Mouse (Mus musculus) stomach, embryonic 14.5 days (tissue): ENCODE data around the gene Frmd4a. TPM values are rescaled to one million over a fixed set of nuclear protein-coding genes. Genes with fewer than 3 reads are reported as not detected.
A peak's percentile ranks its signal among the peaks of the same experiment; 100 is the strongest.

Source experiments
- ATAC-seq: fragments of 200-750 bp; cut with Nextera tagmentation; 2 replicates; pipeline ENCODE4 v1.8.0; 2017; ENCODE audit warnings: low read depth, moderate TSS enrichment; ENCODE audit not compliant: insufficient number of reproducible peaks, insufficient read depth, low FRiP score
- H3K27ac ChIP-seq: fragments of 300-500 bp; sonication (generic); 2 replicates; pipeline ENCODE4 v1.5.1; 2014; ENCODE audit warnings: mild to moderate bottlenecking, low read length, moderate library complexity, mixed read lengths
- H3K27me3 ChIP-seq: fragments of 300-500 bp; sonication (generic); 2 replicates; pipeline ENCODE4 v1.6.1; 2014; ENCODE audit warnings: low read length, control low read depth, mixed read lengths; ENCODE audit not compliant: control insufficient read depth, insufficient read depth
- H3K36me3 ChIP-seq: fragments of 300-500 bp; sonication (generic); 2 replicates; pipeline ENCODE4 v1.6.1; 2014; ENCODE audit warnings: mild to moderate bottlenecking, control low read depth, low read length, moderate library complexity, mixed read lengths; ENCODE audit not compliant: control insufficient read depth, insufficient read depth
- H3K4me1 ChIP-seq: fragments of 300-500 bp; sonication (generic); 2 replicates; pipeline ENCODE4 v1.6.1; 2014; ENCODE audit warnings: low read length, control low read depth, mixed read lengths; ENCODE audit not compliant: control insufficient read depth, insufficient read depth
- H3K4me2 ChIP-seq: fragments of 300-500 bp; sonication (generic); replicated peaks from 2 replicates; pipeline ENCODE4 v1.6.1; 2014; ENCODE audit warnings: low read depth, low read length, control low read depth
- H3K4me3 ChIP-seq: fragments of 300-500 bp; sonication (generic); 2 replicates; pipeline ENCODE4 v1.5.1; 2014; ENCODE audit warnings: low read depth, low read length, control low read depth
- H3K9ac ChIP-seq: fragments of 300-500 bp; sonication (generic); replicated peaks from 2 replicates; pipeline ENCODE4 v1.6.1; 2014; ENCODE audit warnings: low read depth, mild to moderate bottlenecking, control low read depth, low read length, moderate library complexity, mixed read lengths
- H3K9me3 ChIP-seq: fragments of 300-500 bp; sonication (generic); 2 replicates; pipeline ENCODE4 v1.6.1; 2016; ENCODE audit warnings: low read depth, low read length, control low read depth; ENCODE audit not compliant: control insufficient read depth
- WGBS: fragments of 180-500 bp; shearing (Covaris S2); extraction: QIAGEN DNeasy Blood & Tissue Kit; methylation state at CpG from one replicate; pipeline ENCODE4 v1.1.7; 2014; 5-methylcytosine and 5-hydroxymethylcytosine counted together
- polyA plus RNA-seq: library from polyadenylated mRNA; unstranded; fragments of >200 nt; fragmentation: Nextera tagmentation; extraction: Ambion mirVana; gene quantifications from 2 replicates; pipeline ENCODE4 v1.2.1, GENCODE M21; 2014

Gene Frmd4a
- polyA plus RNA-seq, 1 experiment from 2014 or later = 42.4 TPM

- Histone ChIP-seq H3K9ac (no peak overlapping the region), H3K9me3 (no peaks in the 10 kb centered on the region), H3K4me1 (peaks cover 25% of the 10 kb centered on the region; the same call in 1 of the 2 replicates), H3K36me3 (peaks cover 2% of the 10 kb centered on the region; the same call in 1 of the 2 replicates), H3K4me3 (no peak overlapping the region), H3K27me3 (no peaks in the 10 kb centered on the region), H3K27ac (peak overlapping the region; percentile 85), H3K4me2 (0 out of 2 replicates have a peak overlapping the region, but pooled peaks have one; percentile 1)
- ATAC-seq = no peak
- WGBS = 47% methylated on average over 10 of the region's 10 CpGs
Measured at GRCm38 (mm10) chr2:4508959-4509615, 491.6 kb downstream of the Frmd4a start.

- peaks cover 2% of the 10 kb centered on the region; the same call in 1 of the 2 replicates for H3K36me3 ChIP-seq
- peaks cover 25% of the 10 kb centered on the region; the same call in 1 of the 2 replicates for H3K4me1 ChIP-seq
- peak; percentile 23; the same call in 1 of the 2 replicates for ATAC-seq
- 0 out of 2 replicates have a peak overlapping the region, but pooled peaks have one; percentile 1 for H3K4me2 ChIP-seq
- no peak overlapping the region for H3K9ac ChIP-seq
- peak overlapping the region; percentile 85 for H3K27ac ChIP-seq
- H3K27me3 ChIP-seq = no peaks in the 10 kb centered on the region
- no peaks in the 10 kb centered on the region for H3K9me3 ChIP-seq
- WGBS = 37% methylated on average over 5 of the region's 5 CpGs
- no peak overlapping the region for H3K4me3 ChIP-seq
Measured at GRCm38 (mm10) chr2:4509739-4510138, 492.2 kb downstream of the Frmd4a start.

GRCm38 (mm10) chr2:4510208-4511079 is 492.9 kb downstream of the Frmd4a start:
- Histone ChIP-seq H3K9ac (no peak overlapping the region), H3K9me3 (no peaks in the 10 kb centered on the region), H3K27me3 (no peaks in the 10 kb centered on the region), H3K4me2 (no peak overlapping the region), H3K27ac (peak overlapping the region; percentile 85), H3K4me1 (peaks cover 25% of the 10 kb centered on the region; the same call in 1 of the 2 replicates), H3K4me3 (no peak overlapping the region), H3K36me3 (peaks cover 2% of the 10 kb centered on the region; the same call in 1 of the 2 replicates)
- WGBS = 40% methylated on average over 11 of the region's 11 CpGs
- ATAC-seq = peak; percentile 82

GRCm38 (mm10) chr2:4511080-4511386 is 493.5 kb downstream of the Frmd4a start:
- ATAC-seq = no peak
- Histone ChIP-seq H3K4me1 (peaks cover 25% of the 10 kb centered on the region; the same call in 1 of the 2 replicates), H3K36me3 (peaks cover 2% of the 10 kb centered on the region; the same call in 1 of the 2 replicates), H3K4me3 (no peak overlapping the region), H3K9me3 (no peaks in the 10 kb centered on the region), H3K4me2 (no peak overlapping the region), H3K27me3 (no peaks in the 10 kb centered on the region), H3K27ac (peak overlapping the region; percentile 85; the same call in 1 of the 2 replicates), H3K9ac (no peak overlapping the region)
- WGBS = 85% methylated on average over 2 of the region's 2 CpGs

- Histone ChIP-seq H3K27ac (no peak overlapping the region), H3K27me3 (no peaks in the 10 kb centered on the region), H3K9me3 (no peaks in the 10 kb centered on the region), H3K36me3 (0 out of 2 replicates have a peak, but pooled peaks cover 2% of the 10 kb centered on the region), H3K4me2 (no peak overlapping the region), H3K4me3 (no peak overlapping the region), H3K9ac (no peak overlapping the region), H3K4me1 (peaks cover 32% of the 10 kb centered on the region)
- WGBS = 47% methylated on average over 14 of the region's 14 CpGs
- ATAC-seq = no peak
Measured at GRCm38 (mm10) chr2:4512607-4513006, 495.1 kb downstream of the Frmd4a start.

GRCm38 (mm10) chr2:4515910-4516309 is 498.4 kb downstream of the Frmd4a start:
- H3K4me1 ChIP-seq = peaks cover 12% of the 10 kb centered on the region
- H3K36me3 ChIP-seq = 0 out of 2 replicates have a peak, but pooled peaks cover 2% of the 10 kb centered on the region
- no peaks in the 10 kb centered on the region for H3K27me3 ChIP-seq
- H3K27ac ChIP-seq = peak overlapping the region; percentile 86; the same call in 1 of the 2 replicates
- H3K9ac ChIP-seq = no peak overlapping the region
- ATAC-seq = no peak
- H3K4me2 ChIP-seq = no peak overlapping the region
- 78% methylated on average over 3 of the region's 3 CpGs for WGBS
- no peak overlapping the region for H3K4me3 ChIP-seq
- H3K9me3 ChIP-seq = no peaks in the 10 kb centered on the region

- Histone ChIP-seq H3K9ac (no peak overlapping the region), H3K9me3 (no peaks in the 10 kb centered on the region), H3K4me2 (peak overlapping the region; percentile 7; the same call in 1 of the 2 replicates), H3K27ac (peak overlapping the region; percentile 86), H3K4me3 (no peak overlapping the region), H3K4me1 (peaks cover 11% of the 10 kb centered on the region), H3K36me3 (0 out of 2 replicates have a peak, but pooled peaks cover 2% of the 10 kb centered on the region), H3K27me3 (no peaks in the 10 kb centered on the region)
- 27% methylated on average over 7 of the region's 7 CpGs for WGBS
- no peak; the same call in 1 of the 2 replicates for ATAC-seq
Measured at GRCm38 (mm10) chr2:4516819-4517552, 499.5 kb downstream of the Frmd4a start.
